Mouse (Mus musculus) brown adipose tissue, adult 24 weeks (tissue): ENCODE measurements around the gene Tmem50b. TPM values are rescaled to one million over a fixed set of nuclear protein-coding genes. Genes with fewer than 3 reads are reported as not detected.

ENCODE experiments used
- H3K27ac ChIP-seq: fragments of 200-500 bp; replicated peaks from 2 replicates; pipeline ENCODE4 v1.5.1; 2012; ENCODE audit warnings: low read depth, mild to moderate bottlenecking, low read length
- H3K4me1 ChIP-seq: fragments of 200-500 bp; 2 replicates; pipeline ENCODE4 v1.6.1; 2012; ENCODE audit warnings: low read length, mixed read lengths; ENCODE audit not compliant: control insufficient read depth, insufficient read depth, insufficient read length
- H3K4me3 ChIP-seq: fragments of 200-500 bp; 2 replicates; pipeline ENCODE4 v1.5.1; 2012; ENCODE audit warnings: low read depth, mild to moderate bottlenecking, low read length, moderate library complexity; ENCODE audit not compliant: insufficient read depth
- polyA plus RNA-seq: library from polyadenylated mRNA; stranded (reverse); fragments of >200 nt; gene quantifications from 2 replicates; pipeline ENCODE4 v1.2.4, GENCODE M21; 2012; ENCODE audit not compliant: missing spikeins, insufficient read depth, insufficient read length

Tmem50b gene
- polyA plus RNA-seq, 1 experiment: 79.6 TPM

GRCm38 (mm10) chr16:91527500-91527899, 70.1 kb downstream of the Tmem50b start:
- Histone ChIP-seq H3K4me1 (no peaks in the 10 kb centered on the region), H3K4me3 (no peak overlapping the region), H3K27ac (no peak overlapping the region)

DNA sequence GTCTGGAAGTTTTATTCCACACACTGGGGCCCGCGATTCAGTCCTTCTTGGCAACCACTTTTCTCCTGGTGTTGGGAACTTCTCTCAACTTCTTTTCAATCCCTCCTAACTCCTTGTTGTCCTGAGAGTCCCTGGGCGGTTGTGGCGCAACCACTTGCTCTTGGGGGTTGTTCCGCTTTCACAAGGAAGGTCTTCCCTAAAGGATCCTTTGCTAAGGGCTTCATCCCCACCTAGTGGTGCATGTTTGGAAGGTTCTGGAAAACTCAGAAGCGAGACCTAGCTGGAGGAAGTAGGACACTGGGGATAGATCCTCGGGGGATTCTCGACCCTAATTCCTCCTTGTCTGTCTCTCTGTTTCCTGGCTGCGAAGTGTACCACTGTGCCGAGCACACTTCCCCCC, 70.5 kb downstream of the Tmem50b start:
- H3K4me3 ChIP-seq: no peak overlapping the region
- H3K27ac ChIP-seq: 0 out of 2 replicates have a peak overlapping the region, but pooled peaks have one; percentile 3
- no peaks in the 10 kb centered on the region for H3K4me1 ChIP-seq

DNA sequence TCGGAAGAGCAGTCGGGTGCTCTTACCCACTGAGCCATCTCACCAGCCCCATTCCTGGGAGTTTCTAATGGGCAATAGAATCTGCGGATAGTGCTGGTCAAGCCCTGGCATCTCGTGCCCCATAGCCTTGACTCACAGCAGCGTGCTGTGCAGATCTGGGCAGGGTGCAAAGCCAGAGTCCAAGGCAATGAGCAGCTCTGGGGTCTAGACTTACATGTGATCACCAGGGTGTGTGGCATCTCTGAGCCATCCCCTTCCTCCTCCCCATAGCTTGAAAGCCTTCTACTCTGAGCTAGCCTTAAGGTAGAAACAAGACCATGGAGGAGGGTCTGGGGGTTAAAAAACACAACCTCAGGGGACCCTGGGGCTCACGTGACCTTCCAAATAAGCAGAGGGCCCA, 71.3 kb downstream of the Tmem50b start:
- Histone ChIP-seq H3K4me3 (no peak overlapping the region), H3K4me1 (no peaks in the 10 kb centered on the region), H3K27ac (no peak overlapping the region)

Other genes with a start within 250 kb of the Tmem50b start
- gene Ifnar2, start 225.0 kb downstream of the Tmem50b start, polyA plus RNA-seq: 147 and 149 TPM in 2 replicates
- 13.8 TPM in 1 of 2 replicates, not detected in the other for gene Gm21970, start 206.1 kb downstream of the Tmem50b start, polyA plus RNA-seq
- gene Il10rb, start 191.6 kb downstream of the Tmem50b start, polyA plus RNA-seq: 29.5 and 44.8 TPM in 2 replicates
- gene Ifnar1, start 112.6 kb downstream of the Tmem50b start, polyA plus RNA-seq: 18.2 and 19.6 TPM in 2 replicates
- gene Ifngr2, start 50.7 kb downstream of the Tmem50b start, polyA plus RNA-seq: 15.4 and 22.0 TPM in 2 replicates
- 20.4 and 32.7 TPM in 2 replicates for gene Dnajc28, start 21.2 kb upstream of the Tmem50b start, polyA plus RNA-seq
- gene Gart, start 49.2 kb upstream of the Tmem50b start, polyA plus RNA-seq: 46.7 and 51.5 TPM in 2 replicates
- gene Son, start 49.7 kb upstream of the Tmem50b start, polyA plus RNA-seq: 59.0 and 88.7 TPM in 2 replicates
- gene Donson, start 91.0 kb upstream of the Tmem50b start, polyA plus RNA-seq: 0.96 and 4.1 TPM in 2 replicates
- 41.2 and 41.5 TPM in 2 replicates for gene Cryzl1, start 131.2 kb upstream of the Tmem50b start, polyA plus RNA-seq
- 35.6 and 57.0 TPM in 2 replicates for gene Itsn1, start 131.5 kb upstream of the Tmem50b start, polyA plus RNA-seq